Mouse (Mus musculus) testis, adult 2 months (tissue): Measurements from ENCODE around the gene Palm2. TPM values are rescaled to one million over a fixed set of nuclear protein-coding genes. Genes with fewer than 3 reads are reported as not detected.

Experiments
- H3K27ac ChIP-seq: fragments of 200-500 bp; 2 replicates; pipeline ENCODE4 v1.5.1; 2012; ENCODE audit warnings: low read depth, low read length; ENCODE audit not compliant: control insufficient read depth, insufficient read depth
- H3K27me3 ChIP-seq: fragments of 200-500 bp; 2 replicates; pipeline ENCODE4 v1.6.1; 2012; ENCODE audit warnings: mild to moderate bottlenecking, low read length, moderate library complexity; ENCODE audit not compliant: control insufficient read depth, insufficient read depth
- H3K36me3 ChIP-seq: fragments of 200-500 bp; 2 replicates; pipeline ENCODE4 v1.6.1; 2012; ENCODE audit warnings: mild to moderate bottlenecking, low read length; ENCODE audit not compliant: control insufficient read depth, insufficient read depth
- H3K4me1 ChIP-seq: fragments of 200-500 bp; 2 replicates; pipeline ENCODE4 v1.6.1; 2012; ENCODE audit warnings: low read length; ENCODE audit not compliant: control insufficient read depth, insufficient read depth
- H3K4me3 ChIP-seq: fragments of 200-500 bp; 2 replicates; pipeline ENCODE4 v1.5.1; 2012; ENCODE audit warnings: low read depth, mild to moderate bottlenecking, low read length, moderate library complexity, mixed read lengths; ENCODE audit not compliant: control insufficient read depth
- CTCF ChIP-seq: fragments of 200-500 bp; IDR thresholded peaks from 2 replicates; pipeline ENCODE4 v1.5.1; 2012; ENCODE audit warnings: low read depth, mild to moderate bottlenecking, inconsistent platforms, low read length, moderate library complexity; ENCODE audit not compliant: control insufficient read depth, insufficient read depth, insufficient replicate concordance
- POLR2A ChIP-seq: fragments of 200-500 bp; IDR thresholded peaks from 2 replicates; pipeline ENCODE4 v1.6.1; 2012; ENCODE audit warnings: low read depth, mild to moderate bottlenecking, inconsistent platforms, low read length, moderate library complexity; ENCODE audit not compliant: control insufficient read depth
- polyA plus RNA-seq: library from polyadenylated mRNA; depleted of rRNA; stranded (reverse); fragments of >200 nt; gene quantifications from 2 replicates; pipeline ENCODE4 v1.2.3, GENCODE M21; 2012

Gene Palm2
- polyA plus RNA-seq, 1 experiment, result 0.63 TPM

DNA sequence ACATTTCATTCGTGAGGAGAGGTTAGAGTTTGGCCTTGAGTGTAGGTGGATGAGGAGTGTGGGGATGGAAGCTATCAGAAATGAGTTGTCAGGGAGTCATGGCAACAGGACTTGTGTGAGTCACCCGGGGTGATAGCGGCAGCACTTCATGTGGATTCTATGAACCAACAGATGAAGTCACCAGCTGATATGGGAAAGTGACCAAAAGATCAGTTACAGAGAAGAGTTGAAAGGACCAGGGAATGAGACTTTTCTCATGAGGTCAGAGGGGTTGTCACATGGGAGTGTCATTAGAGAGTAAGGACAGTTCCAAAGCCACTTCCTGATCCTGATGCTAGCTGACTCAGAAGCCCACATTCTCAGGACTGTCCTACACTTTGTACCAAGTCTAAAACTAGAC, 172.2 kb downstream of the Palm2 start:
- H3K4me3 ChIP-seq, result no peak overlapping the region
- TF ChIP-seq POLR2A, result no peak
- no peak for TF ChIP-seq CTCF

DNA sequence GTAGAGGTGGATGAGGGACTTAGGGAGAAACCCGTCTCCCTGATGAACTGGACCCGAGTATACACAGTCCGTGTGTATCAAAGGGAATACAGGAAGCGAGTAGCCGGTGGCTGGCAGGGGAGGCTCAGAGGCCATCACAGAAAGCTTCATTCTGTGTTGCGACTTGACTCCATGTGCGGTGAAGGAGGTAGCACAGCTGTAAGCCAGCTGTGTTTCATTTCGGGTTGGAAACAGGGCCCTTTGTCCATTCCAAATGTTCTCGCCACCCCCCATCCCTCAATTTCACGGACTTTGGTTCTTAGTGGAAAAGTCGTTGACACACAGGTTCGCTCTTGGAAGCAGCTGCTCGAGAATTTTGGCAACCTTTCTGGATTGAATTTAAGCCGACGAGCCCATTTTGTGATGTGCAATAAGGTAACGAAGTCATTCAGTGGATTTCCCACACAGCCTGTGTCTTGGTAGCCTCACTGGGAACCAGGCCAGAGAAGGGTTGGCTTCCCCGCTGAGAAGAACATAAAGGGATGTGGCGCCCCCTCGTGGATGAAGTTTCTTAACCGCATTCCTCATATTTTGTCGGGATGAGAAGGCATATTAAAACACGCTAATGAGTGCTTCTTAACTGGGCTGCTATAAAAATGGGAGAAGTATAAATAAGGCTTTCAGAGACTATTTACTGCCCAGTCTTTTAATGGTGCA, 173.3 kb downstream of the Palm2 start:
- H3K27ac ChIP-seq, result no peak overlapping the region
- no peaks in the 10 kb centered on the region for H3K27me3 ChIP-seq
- H3K36me3 ChIP-seq, result no peaks in the 10 kb centered on the region
- peaks cover 6% of the 10 kb centered on the region for H3K4me1 ChIP-seq
- peak; percentile 52; the same call in 1 of the 2 replicates for TF ChIP-seq CTCF
- no peak for TF ChIP-seq POLR2A
- peak overlapping the region; percentile 27 for H3K4me3 ChIP-seq

More for the DNA sequence above, 172.2 kb downstream of the Palm2 start:
- peaks cover 6% of the 10 kb centered on the region for H3K4me1 ChIP-seq
- no peaks in the 10 kb centered on the region for H3K36me3 ChIP-seq
- H3K27me3 ChIP-seq, result no peaks in the 10 kb centered on the region
- H3K27ac ChIP-seq, result no peak overlapping the region

DNA sequence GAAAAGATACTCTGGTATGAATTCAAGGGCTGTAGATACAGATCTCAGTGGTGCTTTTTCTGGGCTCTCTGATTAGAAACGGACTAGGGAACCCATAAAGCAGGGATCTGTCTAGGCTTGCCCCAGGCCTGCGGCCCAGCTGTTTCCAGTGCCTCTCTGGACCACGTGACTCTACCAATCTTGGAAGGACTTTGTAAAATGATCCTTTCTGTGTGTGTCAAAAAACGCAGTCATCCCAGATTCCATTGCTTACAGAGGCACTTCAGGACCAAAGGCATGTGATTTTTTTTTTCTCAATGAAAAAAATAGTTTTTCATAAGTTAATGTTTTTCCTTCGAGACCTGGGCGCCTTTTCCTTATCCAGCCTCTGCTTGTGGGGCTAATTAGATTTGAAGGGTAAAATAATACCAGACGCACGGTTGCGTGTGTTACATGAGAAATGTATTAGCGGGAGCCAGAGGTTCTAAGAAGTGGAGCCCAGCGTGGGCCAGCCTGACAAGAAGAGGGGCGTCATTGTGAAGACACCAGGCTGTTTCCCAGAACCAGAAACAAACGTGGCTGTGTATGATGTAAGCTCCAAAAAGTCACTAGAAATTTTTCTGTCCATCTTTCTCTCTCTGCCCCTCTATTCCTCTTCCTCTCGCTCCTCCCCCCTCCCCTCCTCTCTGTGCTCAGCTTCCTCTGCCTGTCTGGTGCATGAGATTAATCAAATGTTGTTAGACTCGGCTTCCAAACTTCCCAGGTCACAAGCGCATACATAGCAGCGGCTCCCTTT, 177.4 kb downstream of the Palm2 start:
- Histone ChIP-seq H3K27me3 (no peaks in the 10 kb centered on the region), H3K4me3 (peak overlapping the region; percentile 72), H3K27ac (no peak overlapping the region), H3K4me1 (peaks cover 5% of the 10 kb centered on the region), H3K36me3 (no peaks in the 10 kb centered on the region)
- TF ChIP-seq POLR2A (no peak), CTCF (no peak)

DNA sequence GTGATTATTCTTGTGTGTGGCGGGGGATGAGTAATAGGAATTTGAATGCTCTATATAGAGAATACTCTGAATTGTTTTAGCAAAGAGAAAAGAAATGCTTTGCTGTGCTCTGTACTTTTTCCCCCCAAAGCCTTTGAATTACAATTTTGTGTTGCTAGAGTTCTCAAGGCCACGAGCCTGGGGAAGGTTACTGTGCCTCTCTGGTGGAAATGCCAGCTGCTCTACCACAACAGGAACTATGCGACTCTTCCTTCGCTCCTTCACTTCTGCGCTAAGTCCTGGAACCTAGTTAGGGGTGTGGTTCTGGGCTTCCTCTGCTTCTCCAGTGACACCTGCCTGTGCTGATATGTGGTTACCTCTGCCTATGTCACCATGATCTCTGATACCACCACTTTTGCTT, 178.7 kb downstream of the Palm2 start:
- H3K36me3 ChIP-seq, result no peaks in the 10 kb centered on the region
- H3K27ac ChIP-seq, result no peak overlapping the region
- peaks cover 2% of the 10 kb centered on the region for H3K4me1 ChIP-seq
- TF ChIP-seq CTCF (no peak), POLR2A (no peak)
- no peak overlapping the region for H3K4me3 ChIP-seq
- H3K27me3 ChIP-seq, result no peaks in the 10 kb centered on the region

DNA sequence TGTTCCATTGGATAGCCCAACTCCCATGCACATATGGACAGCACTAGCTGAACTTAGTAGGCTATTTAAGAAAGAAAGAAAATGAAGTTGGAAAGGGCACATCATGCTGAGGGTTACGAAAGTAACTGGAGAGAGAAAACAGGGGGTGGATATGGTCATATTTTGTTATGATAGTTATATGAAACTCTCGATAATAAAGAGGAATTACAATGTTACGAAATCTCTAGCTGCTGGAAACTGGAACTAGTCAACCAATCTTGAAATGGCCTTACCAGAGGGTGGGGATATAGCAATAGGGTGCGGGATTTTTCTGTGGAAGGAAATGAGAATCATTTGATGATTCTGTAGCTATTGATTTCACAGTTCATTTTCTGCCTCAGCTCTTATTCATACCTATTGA, 180.6 kb downstream of the Palm2 start:
- H3K27ac ChIP-seq, result no peak overlapping the region
- no peaks in the 10 kb centered on the region for H3K36me3 ChIP-seq
- peaks cover 2% of the 10 kb centered on the region; the same call in 1 of the 2 replicates for H3K4me1 ChIP-seq
- TF ChIP-seq CTCF (no peak), POLR2A (no peak)
- H3K27me3 ChIP-seq, result no peaks in the 10 kb centered on the region
- no peak overlapping the region for H3K4me3 ChIP-seq

DNA sequence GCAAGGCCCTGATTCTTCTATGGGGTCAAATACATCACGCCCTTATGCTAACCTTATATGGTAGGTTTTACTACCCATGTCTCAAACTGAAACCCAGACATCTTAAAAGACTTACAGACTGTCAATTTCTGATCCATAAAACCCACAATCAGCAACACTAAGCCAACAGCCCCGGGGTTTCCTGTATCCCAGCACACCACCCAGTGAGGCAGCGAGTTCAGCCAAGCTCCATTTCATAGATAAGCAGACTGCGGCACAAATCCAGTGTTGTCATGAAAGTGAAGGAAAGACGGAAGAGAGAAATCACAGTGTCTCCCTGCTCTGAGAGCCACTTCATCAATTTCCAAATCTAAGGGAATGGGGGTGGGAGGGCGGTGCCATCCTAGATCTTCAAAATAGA, 184.7 kb downstream of the Palm2 start:
- Histone ChIP-seq H3K27me3 (no peaks in the 10 kb centered on the region), H3K27ac (no peak overlapping the region), H3K36me3 (no peaks in the 10 kb centered on the region), H3K4me3 (no peak overlapping the region), H3K4me1 (no peaks in the 10 kb centered on the region)
- TF ChIP-seq POLR2A (no peak), CTCF (no peak)

DNA sequence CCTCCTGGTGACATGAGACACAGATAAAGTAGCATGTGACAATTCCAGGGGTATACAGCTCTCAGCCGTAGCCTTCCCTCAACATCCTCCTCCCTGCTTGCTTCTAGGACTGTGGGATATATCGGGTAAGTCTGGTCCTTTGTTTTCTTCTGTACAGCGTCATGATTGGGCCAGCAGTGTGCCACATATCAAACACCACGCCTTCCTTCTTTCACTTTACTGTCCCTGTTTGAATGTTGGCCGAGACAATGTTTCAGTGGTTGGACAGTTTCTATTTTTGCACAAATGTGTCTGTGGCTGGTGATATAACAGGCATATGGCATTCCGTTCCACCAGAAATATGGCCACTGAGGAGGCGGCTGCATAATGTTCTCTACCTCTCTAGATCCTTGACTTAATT, 188.8 kb downstream of the Palm2 start:
- TF ChIP-seq CTCF (no peak), POLR2A (no peak)
- Histone ChIP-seq H3K27me3 (no peaks in the 10 kb centered on the region), H3K27ac (no peak overlapping the region), H3K4me3 (no peak overlapping the region), H3K4me1 (no peaks in the 10 kb centered on the region), H3K36me3 (no peaks in the 10 kb centered on the region)
